Mouse (Mus musculus): Measurements from ENCODE around the gene Rnf130. TPM values are rescaled to one million over a fixed set of nuclear protein-coding genes. Genes with fewer than 3 reads are reported as not detected.

Gene Rnf130
- 60.7 and 65.3 TPM in 2 replicates for polyA plus RNA-seq (2014; fragmentation: Nextera tagmentation; extraction: Ambion mirVana)

DNA sequence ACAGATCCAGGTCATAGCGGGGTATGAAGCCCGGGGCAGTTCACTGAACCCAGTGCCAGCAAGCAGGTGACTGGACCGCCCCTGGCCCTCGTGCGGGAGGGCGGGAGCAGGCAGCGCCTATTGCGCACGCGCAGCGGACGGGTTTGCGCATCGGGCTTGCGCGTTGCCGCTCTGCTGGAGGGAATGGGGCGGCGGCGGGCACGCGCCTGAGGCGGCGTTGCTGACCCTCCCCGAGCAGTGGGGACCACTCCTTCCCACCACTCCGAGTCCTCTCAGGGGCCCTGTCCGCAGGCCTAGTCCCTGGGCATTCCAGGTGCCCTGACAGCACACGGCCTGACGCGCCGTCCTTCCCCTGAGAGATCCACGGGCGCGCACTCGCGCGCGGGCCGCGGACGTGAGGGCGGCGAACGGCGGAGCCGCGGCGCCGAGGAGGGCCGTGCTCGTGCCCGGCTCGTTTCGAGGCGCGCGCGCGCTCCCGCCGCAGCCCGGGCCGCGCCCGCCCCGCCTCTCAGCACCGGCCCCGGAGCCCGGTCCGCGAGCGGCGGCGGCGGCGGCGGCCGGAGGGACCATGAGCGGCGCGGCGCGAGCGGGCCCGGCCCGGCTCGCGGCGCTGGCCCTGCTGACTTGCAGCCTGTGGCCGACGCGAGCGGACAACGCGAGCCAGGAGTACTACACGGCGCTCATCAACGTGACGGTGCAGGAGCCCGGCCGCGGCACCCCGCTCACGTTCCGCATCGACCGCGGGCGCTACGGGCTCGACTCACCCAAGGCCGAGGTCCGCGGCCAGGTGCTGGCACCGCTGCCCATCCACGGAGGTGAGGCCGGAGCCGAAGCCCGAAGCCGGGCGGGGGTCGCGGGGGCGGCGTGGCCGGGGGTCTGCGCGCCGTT lies at the start of gene Rnf130:
Rnf130 (plus strand) TSS at position 514 of the 888 bp plus-strand sequence.
- peaks cover 10% of the 10 kb centered on the region; the same call in 1 of the 2 replicates for H3K4me1 ChIP-seq (ENCODE audit: insufficient read depth)
- DNase-seq: peak; percentile 97
- H3K27ac ChIP-seq (ENCODE audit: low read depth): peak within 1 kb of the TSS; percentile 86
- H3K9ac ChIP-seq: peak within 1 kb of the TSS; percentile 94
- H3K9me3 ChIP-seq (ENCODE audit: low read depth, low read length): no peaks in the 10 kb centered on the region
- H3K4me2 ChIP-seq: peak within 1 kb of the TSS; percentile 85
- peak within 1 kb of the TSS; percentile 89 for H3K4me3 ChIP-seq (ENCODE audit: low read depth, low read length)
- peak; percentile 94 for ATAC-seq (ENCODE audit: insufficient read depth)
- no peaks in the 10 kb centered on the region for H3K27me3 ChIP-seq (ENCODE audit: insufficient read depth, low read length)
- no peak for TF ChIP-seq CTCF (IDR thresholded peaks at IDR 0.05; ENCODE audit: low read depth)
- under 1% methylated on average over 111 of the region's 129 CpGs for WGBS
- no peaks in the 10 kb centered on the region for H3K36me3 ChIP-seq (ENCODE audit: insufficient read depth)

GRCm38 (mm10) chr11:49977963-49978568 lies 47.1 kb upstream of the Rnf130 start:
- H3K36me3 ChIP-seq (ENCODE audit: insufficient read depth): no peaks in the 10 kb centered on the region
- DNase-seq (no peak), ATAC-seq (ENCODE audit: insufficient read depth) (no peak)
- WGBS: 79% methylated on average over 10 of the region's 10 CpGs
- no peaks in the 10 kb centered on the region for H3K4me1 ChIP-seq (ENCODE audit: insufficient read depth)
- no peak overlapping the region for H3K4me2 ChIP-seq
- H3K9me3 ChIP-seq (ENCODE audit: low read depth, low read length): no peaks in the 10 kb centered on the region
- TF ChIP-seq CTCF (IDR thresholded peaks at IDR 0.05; ENCODE audit: low read depth): no peak
- H3K4me3 ChIP-seq (ENCODE audit: low read depth, low read length): no peak overlapping the region
- H3K27me3 ChIP-seq (ENCODE audit: insufficient read depth, low read length): no peaks in the 10 kb centered on the region
- no peak overlapping the region for H3K9ac ChIP-seq
- no peak overlapping the region for H3K27ac ChIP-seq (ENCODE audit: low read depth)

GRCm38 (mm10) chr11:49978935-49979334 lies 46.2 kb upstream of the Rnf130 start:
- WGBS: 92% methylated on average over 8 of the region's 8 CpGs
- ATAC-seq (ENCODE audit: insufficient read depth) (no peak), DNase-seq (no peak)
- TF ChIP-seq CTCF (IDR thresholded peaks at IDR 0.05; ENCODE audit: low read depth): no peak
- H3K9me3 ChIP-seq (ENCODE audit: low read depth, low read length): no peaks in the 10 kb centered on the region
- no peaks in the 10 kb centered on the region for H3K27me3 ChIP-seq (ENCODE audit: insufficient read depth, low read length)
- H3K9ac ChIP-seq: no peak overlapping the region
- H3K27ac ChIP-seq (ENCODE audit: low read depth): no peak overlapping the region
- H3K4me3 ChIP-seq (ENCODE audit: low read depth, low read length): no peak overlapping the region
- no peaks in the 10 kb centered on the region for H3K36me3 ChIP-seq (ENCODE audit: insufficient read depth)
- no peak overlapping the region for H3K4me2 ChIP-seq
- H3K4me1 ChIP-seq (ENCODE audit: insufficient read depth): no peaks in the 10 kb centered on the region

- no peak for TF ChIP-seq CTCF (IDR thresholded peaks at IDR 0.05; ENCODE audit: low read depth)
- WGBS: 69% methylated on average over 6 of the region's 6 CpGs
- ATAC-seq (ENCODE audit: insufficient read depth): no peak
Measured at GRCm38 (mm10) chr11:49980681-49981235, 44.4 kb upstream of the Rnf130 start.

DNA sequence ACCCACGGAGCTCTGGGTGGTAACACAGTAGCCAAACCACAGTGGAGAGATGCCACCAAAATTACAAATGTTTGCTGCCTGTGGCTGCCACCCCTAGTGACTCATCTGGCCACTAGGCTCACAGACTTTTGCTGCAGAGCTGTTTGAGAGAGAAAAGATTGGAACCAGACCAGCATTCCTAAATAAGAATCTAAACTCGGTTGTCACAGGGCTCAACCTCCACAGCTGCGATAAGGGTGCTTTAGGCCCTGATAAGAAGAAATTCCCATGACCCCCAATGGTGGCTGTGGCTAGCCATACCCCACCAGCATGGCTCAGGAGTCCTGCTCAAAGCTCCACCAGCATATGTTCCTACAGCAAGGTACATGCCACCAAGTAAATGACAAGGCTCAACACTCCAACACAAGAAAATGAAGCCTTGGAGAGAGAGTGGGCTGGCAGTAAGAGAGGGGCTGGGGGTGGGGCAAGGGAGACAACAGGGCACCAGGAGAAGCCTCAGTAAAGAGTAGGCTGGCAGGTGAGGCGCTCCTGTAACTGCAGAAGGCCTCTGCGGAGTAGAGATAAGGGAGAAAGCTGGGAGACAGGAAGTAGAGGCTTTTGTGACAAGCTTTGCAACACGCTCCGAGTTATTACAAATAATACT lies 43.7 kb upstream of the Rnf130 start:
- Histone ChIP-seq H3K27ac (ENCODE audit: low read depth) (no peak overlapping the region), H3K4me1 (ENCODE audit: insufficient read depth) (no peaks in the 10 kb centered on the region), H3K4me3 (ENCODE audit: low read depth, low read length) (no peak overlapping the region), H3K36me3 (ENCODE audit: insufficient read depth) (no peaks in the 10 kb centered on the region), H3K9ac (no peak overlapping the region), H3K9me3 (ENCODE audit: low read depth, low read length) (no peaks in the 10 kb centered on the region), H3K27me3 (ENCODE audit: insufficient read depth, low read length) (no peaks in the 10 kb centered on the region), H3K4me2 (no peak overlapping the region)
- TF ChIP-seq CTCF (IDR thresholded peaks at IDR 0.05; ENCODE audit: low read depth): no peak
- DNase-seq: no peak
- ATAC-seq (ENCODE audit: insufficient read depth): no peak
- 52% methylated on average over 7 of the region's 7 CpGs for WGBS

More at GRCm38 (mm10) chr11:49980681-49981235, 44.4 kb upstream of the Rnf130 start:
- Histone ChIP-seq H3K9ac (no peak overlapping the region), H3K27me3 (ENCODE audit: insufficient read depth, low read length) (no peaks in the 10 kb centered on the region), H3K4me1 (ENCODE audit: insufficient read depth) (no peaks in the 10 kb centered on the region), H3K9me3 (ENCODE audit: low read depth, low read length) (no peaks in the 10 kb centered on the region), H3K4me2 (no peak overlapping the region), H3K4me3 (ENCODE audit: low read depth, low read length) (no peak overlapping the region), H3K27ac (ENCODE audit: low read depth) (no peak overlapping the region), H3K36me3 (ENCODE audit: insufficient read depth) (no peaks in the 10 kb centered on the region)
- no peak for DNase-seq

- Histone ChIP-seq H3K4me2 (no peak overlapping the region), H3K9ac (no peak overlapping the region), H3K27me3 (ENCODE audit: insufficient read depth, low read length) (no peaks in the 10 kb centered on the region), H3K27ac (ENCODE audit: low read depth) (no peak overlapping the region), H3K4me3 (ENCODE audit: low read depth, low read length) (no peak overlapping the region), H3K9me3 (ENCODE audit: low read depth, low read length) (no peaks in the 10 kb centered on the region), H3K36me3 (ENCODE audit: insufficient read depth) (no peaks in the 10 kb centered on the region), H3K4me1 (ENCODE audit: insufficient read depth) (no peaks in the 10 kb centered on the region)
- ATAC-seq (ENCODE audit: insufficient read depth) (no peak), DNase-seq (no peak)
- TF ChIP-seq CTCF (IDR thresholded peaks at IDR 0.05; ENCODE audit: low read depth): no peak
- 83% methylated on average over 4 of the region's 4 CpGs for WGBS
Measured at GRCm38 (mm10) chr11:49982094-49982493, 43.1 kb upstream of the Rnf130 start.
